Mouse (Mus musculus): ENCODE data around the gene Atp6v1e1. TPM values are rescaled to one million over a fixed set of nuclear protein-coding genes. Genes with fewer than 3 reads are reported as not detected.

Atp6v1e1 gene
- polyA plus RNA-seq, 1 experiment from 2014 or later, result 135 TPM

- no peaks in the 10 kb centered on the region for H3K27me3 ChIP-seq (replicated peaks)
- no peak overlapping the region for H3K4me3 ChIP-seq
- 0 out of 2 replicates have a peak, but pooled peaks cover 4% of the 10 kb centered on the region for H3K36me3 ChIP-seq
- H3K9ac ChIP-seq, result no peak overlapping the region
- WGBS, result 44% methylated on average over 1 of the region's 1 CpGs
- no peaks in the 10 kb centered on the region for H3K4me1 ChIP-seq
- no peak for ATAC-seq (ENCODE audit: extremely low read depth, insufficient number of reproducible peaks, low FRiP score, low TSS enrichment)
- H3K4me2 ChIP-seq, result no peak overlapping the region
- no peaks in the 10 kb centered on the region for H3K9me3 ChIP-seq
- H3K27ac ChIP-seq (replicated peaks), result no peak overlapping the region
Measured at GRCm38 (mm10) chr6:120769972-120770371, 52.6 kb downstream of the Atp6v1e1 start.

GRCm38 (mm10) chr6:120761151-120761550, 61.4 kb downstream of the Atp6v1e1 start:
- no peak for ATAC-seq (ENCODE audit: extremely low read depth, insufficient number of reproducible peaks, low FRiP score, low TSS enrichment)
- WGBS, result 83% methylated on average over 2 of the region's 2 CpGs

DNA sequence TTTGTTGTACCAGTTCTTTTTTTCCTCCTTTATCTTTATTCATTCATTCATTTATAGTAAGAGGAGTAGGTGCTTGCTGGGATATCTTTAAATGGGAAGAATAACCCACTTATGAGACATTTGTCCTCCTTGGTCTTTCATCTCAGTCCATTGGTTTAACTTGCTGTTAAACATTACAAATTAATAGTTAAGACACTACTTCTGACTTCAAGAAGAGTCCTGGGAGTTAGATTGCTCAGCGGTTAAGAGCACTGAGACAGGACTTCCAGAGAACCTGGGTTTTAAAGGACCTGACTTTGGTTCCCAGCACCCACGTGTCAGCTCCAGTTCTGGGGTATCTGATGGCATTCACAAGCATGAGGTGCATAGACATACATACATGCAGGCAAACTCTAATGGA, 76.2 kb downstream of the Atp6v1e1 start:
- no peak overlapping the region for H3K27ac ChIP-seq (replicated peaks)
- no peaks in the 10 kb centered on the region for H3K9me3 ChIP-seq
- H3K4me3 ChIP-seq, result no peak overlapping the region
- H3K4me1 ChIP-seq, result no peaks in the 10 kb centered on the region
- 90% methylated on average over 2 of the region's 2 CpGs for WGBS
- H3K9ac ChIP-seq, result no peak overlapping the region
- no peak for ATAC-seq (ENCODE audit: extremely low read depth, insufficient number of reproducible peaks, low FRiP score, low TSS enrichment)
- no peak overlapping the region for H3K4me2 ChIP-seq
- H3K27me3 ChIP-seq (replicated peaks), result no peaks in the 10 kb centered on the region
- H3K36me3 ChIP-seq, result no peaks in the 10 kb centered on the region

More at GRCm38 (mm10) chr6:120761151-120761550, 61.4 kb downstream of the Atp6v1e1 start:
- no peak overlapping the region for H3K9ac ChIP-seq
- H3K4me2 ChIP-seq, result no peak overlapping the region
- no peaks in the 10 kb centered on the region for H3K27me3 ChIP-seq (replicated peaks)
- H3K9me3 ChIP-seq, result no peaks in the 10 kb centered on the region
- H3K4me1 ChIP-seq, result no peaks in the 10 kb centered on the region
- H3K27ac ChIP-seq (replicated peaks), result no peak overlapping the region
- no peak overlapping the region for H3K4me3 ChIP-seq
- H3K36me3 ChIP-seq, result peaks cover 32% of the 10 kb centered on the region

Small RNAs within 50 kb of the gene (microRNA-seq; reads per million reads assigned to microRNA genes)
- gene Gm25193, result not detected

Other genes with a start within 250 kb of the Atp6v1e1 start
- gene Cecr2, start 156.4 kb downstream of the Atp6v1e1 start, polyA plus RNA-seq (2015; fragmentation: Nextera tagmentation; extraction: Ambion mirVana), result 0.79 and 0.95 TPM in 2 replicates
- 0.10 TPM in 1 of 2 replicates, not detected in the other for gene Slc25a18, start 49.2 kb downstream of the Atp6v1e1 start, polyA plus RNA-seq (2015; fragmentation: Nextera tagmentation; extraction: Ambion mirVana)
- gene Bcl2l13, start 13.4 kb upstream of the Atp6v1e1 start, polyA plus RNA-seq (2015; fragmentation: Nextera tagmentation; extraction: Ambion mirVana), result 26.5 and 27.1 TPM in 2 replicates
- gene Bid, start 94.1 kb upstream of the Atp6v1e1 start, polyA plus RNA-seq (2015; fragmentation: Nextera tagmentation; extraction: Ambion mirVana), result 8.3 and 10.7 TPM in 2 replicates

All from heart, embryonic 13.5 days (tissue).